Mouse (Mus musculus) liver, postnatal 0 days (tissue): ENCODE data around the gene Wdhd1. TPM values are rescaled to one million over a fixed set of nuclear protein-coding genes. Genes with fewer than 3 reads are reported as not detected.
"Not testable (repeated sequence)": the region's sequence is repeated elsewhere in the genome, so short reads cannot be mapped to it uniquely, and the experiment has no call there.

ENCODE experiments used
- ATAC-seq: fragments of 200-750 bp; cut with Nextera tagmentation; 2 replicates; pipeline ENCODE4 v1.8.0; 2017; ENCODE audit warnings: mild to moderate bottlenecking, moderate library complexity
- DNase-seq: peaks from one replicate; pipeline ENCODE4 v3.0.0-alpha.2; 2016
- H3K27ac ChIP-seq: fragments of 300-500 bp; sonication (generic); 2 replicates; pipeline ENCODE4 v1.5.1; 2014; ENCODE audit warnings: antibody characterized with exemption, moderate library complexity, mild to moderate bottlenecking, low read depth
- H3K27me3 ChIP-seq: fragments of 300-500 bp; sonication (generic); 2 replicates; pipeline ENCODE4 v1.6.1; 2014; ENCODE audit warnings: low read length, control low read depth, mixed read lengths; ENCODE audit not compliant: insufficient read depth
- H3K36me3 ChIP-seq: fragments of 300-500 bp; sonication (generic); replicated peaks from 2 replicates; pipeline ENCODE4 v1.6.1; 2014; ENCODE audit warnings: mild to moderate bottlenecking, control low read depth, low read length, moderate library complexity, mixed read lengths; ENCODE audit not compliant: insufficient read depth
- H3K4me1 ChIP-seq: fragments of 300-500 bp; sonication (generic); 2 replicates; pipeline ENCODE4 v1.6.1; 2014; ENCODE audit warnings: antibody characterized with exemption, mild to moderate bottlenecking, control low read depth; ENCODE audit not compliant: insufficient read depth
- H3K4me2 ChIP-seq: fragments of 300-500 bp; sonication (generic); 2 replicates; pipeline ENCODE4 v1.6.1; 2014; ENCODE audit warnings: low read depth, mild to moderate bottlenecking, low read length, moderate library complexity, mixed read lengths
- H3K4me3 ChIP-seq: fragments of 300-500 bp; sonication (generic); 2 replicates; pipeline ENCODE4 v1.5.1; 2014; ENCODE audit warnings: low read depth, low read length
- H3K9ac ChIP-seq: fragments of 300-500 bp; sonication (generic); replicated peaks from 2 replicates; pipeline ENCODE4 v1.6.1; 2014; ENCODE audit warnings: mild to moderate bottlenecking, moderate library complexity
- H3K9me3 ChIP-seq: fragments of 300-500 bp; sonication (generic); 2 replicates; pipeline ENCODE4 v1.6.1; 2016; ENCODE audit warnings: mild to moderate bottlenecking, control low read depth, low read length, mixed read lengths
- CTCF ChIP-seq: sonication (generic); IDR thresholded peaks from 2 replicates; pipeline ENCODE4 v1.5.1; 2016; ENCODE audit warnings: antibody characterized with exemption, low read depth
- EP300 ChIP-seq: IDR thresholded peaks from 2 replicates; pipeline ENCODE4 v1.6.1; 2016; ENCODE audit warnings: antibody characterized with exemption, low read depth, mild to moderate bottlenecking
- WGBS: fragments of 180-500 bp; shearing (Covaris S2); extraction: QIAGEN DNeasy Blood & Tissue Kit; methylation state at CpG from one replicate; pipeline ENCODE4 v1.1.7; 2014; ENCODE audit not compliant: insufficient replicate concordance; 5-methylcytosine and 5-hydroxymethylcytosine counted together
- polyA plus RNA-seq: library from polyadenylated mRNA; unstranded; fragments of >200 nt; fragmentation: Nextera tagmentation; extraction: Ambion mirVana; gene quantifications from 2 replicates; pipeline ENCODE4 v1.2.1, GENCODE M21; 2015

Gene Wdhd1
- 10.1 and 13.7 TPM in 2 replicates for polyA plus RNA-seq

- peaks cover 26% of the 10 kb centered on the region for H3K36me3 ChIP-seq
- no peak for TF ChIP-seq EP300
- peak; percentile 35 for TF ChIP-seq CTCF
- no peaks in the 10 kb centered on the region for H3K27me3 ChIP-seq
- peak within 1 kb of the TSS; percentile 77 for H3K4me2 ChIP-seq
- H3K9me3 ChIP-seq, result no peaks in the 10 kb centered on the region
- DNase-seq (peak; percentile 96), ATAC-seq (peak; percentile 97)
- peak within 1 kb of the TSS; percentile 95 for H3K27ac ChIP-seq
- H3K4me3 ChIP-seq, result peak within 1 kb of the TSS; percentile 80
- under 1% methylated on average over 74 of the region's 77 CpGs for WGBS
- peaks cover 10% of the 10 kb centered on the region for H3K4me1 ChIP-seq
- peak within 1 kb of the TSS; percentile 82 for H3K9ac ChIP-seq
These were observed at the start of gene Wdhd1, which contains the start of gene Socs4 for GRCm38 (mm10) chr14:47276637-47277393. TSS of gene Wdhd1 (minus strand) at chr14:47276857. TSS of gene Socs4 (plus strand) at chr14:47276931.

DNA sequence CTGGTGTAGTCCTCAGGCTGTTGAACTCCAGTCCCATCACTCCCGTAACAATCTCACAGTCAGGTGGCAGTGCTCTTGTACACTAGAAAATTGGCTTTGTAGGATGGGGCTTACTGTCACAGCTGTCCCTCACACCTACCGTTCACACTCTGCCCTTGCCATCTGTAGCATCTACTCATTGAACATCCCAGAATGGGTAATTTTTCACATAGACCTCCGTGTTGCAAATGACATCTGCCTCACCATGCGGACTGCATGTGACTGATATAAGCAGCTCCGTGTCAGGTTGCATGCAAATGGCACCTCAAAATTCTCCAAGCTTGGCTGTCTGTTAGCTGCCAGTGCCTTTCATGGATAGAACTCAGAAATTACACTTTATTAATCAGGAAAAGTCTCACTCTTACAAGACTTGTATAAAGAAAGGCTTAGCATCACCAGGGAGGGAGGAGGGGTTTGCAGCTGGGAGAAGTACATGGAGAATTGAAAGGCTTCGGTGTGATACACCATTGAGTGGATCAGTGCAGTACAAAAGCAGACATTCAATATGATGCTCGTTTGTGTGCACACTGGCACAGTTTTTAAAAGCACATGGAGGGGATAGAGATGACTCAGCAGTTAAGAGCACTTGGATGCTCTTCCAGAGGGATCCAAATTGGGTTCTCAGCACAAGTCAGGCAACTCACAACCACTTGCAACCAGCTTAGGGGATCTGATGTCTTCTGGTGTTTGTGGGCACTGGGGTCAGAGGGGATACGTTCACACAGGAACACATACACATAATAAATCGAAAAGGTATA is 49.5 kb upstream of the Wdhd1 start:
- Histone ChIP-seq H3K4me2 (no peak overlapping the region), H3K27ac (no peak overlapping the region), H3K36me3 (no peaks in the 10 kb centered on the region), H3K27me3 (no peaks in the 10 kb centered on the region), H3K9ac (no peak overlapping the region), H3K4me1 (no peaks in the 10 kb centered on the region), H3K9me3 (no peaks in the 10 kb centered on the region), H3K4me3 (no peak overlapping the region)
- DNase-seq (no peak), ATAC-seq (no peak)
- no peak for TF ChIP-seq CTCF
- 83% methylated on average over 9 of the region's 9 CpGs for WGBS

- not testable (repeated sequence) for DNase-seq, H3K4me2 ChIP-seq, H3K27me3 ChIP-seq, H3K9me3 ChIP-seq, H3K4me3 ChIP-seq, H3K9ac ChIP-seq, H3K4me1 ChIP-seq
- H3K27ac ChIP-seq, result 0 out of 2 replicates have a peak overlapping the region, but pooled peaks have one; percentile 22
- peak; percentile 91 for ATAC-seq
- peak; percentile 61; the same call in 1 of the 2 replicates for TF ChIP-seq EP300
- H3K36me3 ChIP-seq, result peaks cover 19% of the 10 kb centered on the region
- 56% methylated on average over 5 of the region's 8 CpGs for WGBS
These were observed 44.9 kb upstream of the Wdhd1 start for GRCm38 (mm10) chr14:47321581-47321980.

- no peak overlapping the region for H3K4me3 ChIP-seq
- peaks cover 29% of the 10 kb centered on the region for H3K36me3 ChIP-seq
- no peak overlapping the region for H3K9ac ChIP-seq
- no peak overlapping the region for H3K4me2 ChIP-seq
- 73% methylated on average over 5 of the region's 5 CpGs for WGBS
- no peaks in the 10 kb centered on the region for H3K9me3 ChIP-seq
- no peak for ATAC-seq
- TF ChIP-seq EP300 (no peak), CTCF (no peak)
- no peak for DNase-seq
- no peak overlapping the region for H3K27ac ChIP-seq
- H3K4me1 ChIP-seq, result 0 out of 2 replicates have a peak, but pooled peaks cover 2% of the 10 kb centered on the region
- no peaks in the 10 kb centered on the region for H3K27me3 ChIP-seq
These were observed 42.7 kb upstream of the Wdhd1 start for GRCm38 (mm10) chr14:47319362-47319761.

GRCm38 (mm10) chr14:47310342-47311181 is 33.9 kb upstream of the Wdhd1 start:
- ATAC-seq, result no peak

More at GRCm38 (mm10) chr14:47310342-47311181, 33.9 kb upstream of the Wdhd1 start:
- Histone ChIP-seq H3K4me2 (no peak overlapping the region), H3K27me3 (no peaks in the 10 kb centered on the region), H3K4me1 (peaks cover 14% of the 10 kb centered on the region), H3K9ac (no peak overlapping the region), H3K4me3 (no peak overlapping the region), H3K36me3 (peaks cover 50% of the 10 kb centered on the region), H3K9me3 (no peaks in the 10 kb centered on the region), H3K27ac (no peak overlapping the region)
- TF ChIP-seq CTCF, result no peak
- TF ChIP-seq EP300, result no peak
- WGBS, result 93% methylated on average over 18 of the region's 18 CpGs
- no peak for DNase-seq
